Mouse (Mus musculus) liver, embryonic 14.5 days (tissue): Measurements from ENCODE around the gene Gtf2h2. TPM values are rescaled to one million over a fixed set of nuclear protein-coding genes. Genes with fewer than 3 reads are reported as not detected.

ENCODE experiments used
- ATAC-seq: fragments of 200-750 bp; cut with Nextera tagmentation; 2 replicates; pipeline ENCODE4 v1.8.0; 2017; ENCODE audit warnings: moderate number of reproducible peaks, mild to moderate bottlenecking, moderate library complexity; ENCODE audit not compliant: insufficient read depth
- DNase-seq, 3 experiments: peaks; one replicate each; pipeline ENCODE4 v3.0.0-alpha.2; 2012 to 2013; ENCODE audit warnings: low read depth in 3 of 3, low spot score in 3 of 3
- H3K27ac ChIP-seq: fragments of 300-500 bp; sonication (generic); 2 replicates; pipeline ENCODE4 v1.5.1; 2014; ENCODE audit warnings: moderate library complexity, mild to moderate bottlenecking, control low read depth, inconsistent platforms
- H3K27me3 ChIP-seq: fragments of 300-500 bp; sonication (generic); 2 replicates; pipeline ENCODE4 v1.6.1; 2014; ENCODE audit warnings: mild to moderate bottlenecking, low read length, moderate library complexity; ENCODE audit not compliant: control insufficient read depth, insufficient read depth
- H3K36me3 ChIP-seq: fragments of 300-500 bp; sonication (generic); replicated peaks from 2 replicates; pipeline ENCODE4 v1.6.1; 2014; ENCODE audit warnings: low read depth; ENCODE audit not compliant: control insufficient read depth, insufficient read depth
- H3K4me1 ChIP-seq, 2 experiments: fragments of 200-500 bp in 1 of 2; fragments of 300-500 bp in 1 of 2; sonication (generic) in 1 of 2; replicated peaks; 2 replicates each; pipeline ENCODE4 v1.6.1; 2012 to 2014; ENCODE audit warnings: antibody characterized with exemption in 1 of 2, inconsistent platforms in 1 of 2, low read length in 1 of 2; ENCODE audit not compliant: control insufficient read depth in 2 of 2, insufficient read depth in 2 of 2
- H3K4me2 ChIP-seq: fragments of 300-500 bp; sonication (generic); 2 replicates; pipeline ENCODE4 v1.6.1; 2014; ENCODE audit warnings: low read depth, mild to moderate bottlenecking, control low read depth, moderate library complexity
- H3K4me3 ChIP-seq, 2 experiments: fragments of 200-500 bp in 1 of 2; fragments of 300-500 bp in 1 of 2; sonication (generic) in 1 of 2; 2 replicates each; pipeline ENCODE4 v1.5.1; 2012 to 2014; ENCODE audit warnings: low read depth in 2 of 2, low read length in 2 of 2, mild to moderate bottlenecking in 2 of 2, control low read depth in 1 of 2, inconsistent platforms in 1 of 2, moderate library complexity in 1 of 2; ENCODE audit not compliant: insufficient read depth in 1 of 2
- H3K9ac ChIP-seq: fragments of 300-500 bp; sonication (generic); replicated peaks from 2 replicates; pipeline ENCODE4 v1.6.1; 2014; ENCODE audit warnings: mild to moderate bottlenecking, control low read depth, moderate library complexity
- H3K9me3 ChIP-seq: fragments of 300-500 bp; sonication (generic); 2 replicates; pipeline ENCODE4 v1.6.1; 2016; ENCODE audit warnings: low read length, mixed read lengths; ENCODE audit not compliant: control insufficient read depth
- CTCF ChIP-seq: IDR thresholded peaks from 2 replicates; pipeline ENCODE4 v1.5.1; 2016; ENCODE audit warnings: antibody characterized with exemption, low read depth, control low read depth
- EP300 ChIP-seq: IDR thresholded peaks from 2 replicates; pipeline ENCODE4 v1.6.1; 2016; ENCODE audit warnings: antibody characterized with exemption, low read depth
- WGBS: fragments of 180-500 bp; shearing (Covaris S2); extraction: QIAGEN DNeasy Blood & Tissue Kit; methylation state at CpG from one replicate; pipeline ENCODE4 v1.1.7; 2014; ENCODE audit not compliant: insufficient replicate concordance; 5-methylcytosine and 5-hydroxymethylcytosine counted together
- polyA plus RNA-seq, 2 experiments: library from polyadenylated mRNA; depleted of rRNA in 1 of 2; stranded (reverse) in 1 of 2; unstranded in 1 of 2; fragments of >200 nt; fragmentation: Nextera tagmentation in 1 of 2; extraction: Ambion mirVana in 1 of 2; gene quantifications; 2 replicates each; pipeline versions ENCODE4 v1.2.1 to v1.2.3; 2012 to 2014

Gene Gtf2h2
- polyA plus RNA-seq, 2 experiments = 25.1 to 26.3 TPM

DNA sequence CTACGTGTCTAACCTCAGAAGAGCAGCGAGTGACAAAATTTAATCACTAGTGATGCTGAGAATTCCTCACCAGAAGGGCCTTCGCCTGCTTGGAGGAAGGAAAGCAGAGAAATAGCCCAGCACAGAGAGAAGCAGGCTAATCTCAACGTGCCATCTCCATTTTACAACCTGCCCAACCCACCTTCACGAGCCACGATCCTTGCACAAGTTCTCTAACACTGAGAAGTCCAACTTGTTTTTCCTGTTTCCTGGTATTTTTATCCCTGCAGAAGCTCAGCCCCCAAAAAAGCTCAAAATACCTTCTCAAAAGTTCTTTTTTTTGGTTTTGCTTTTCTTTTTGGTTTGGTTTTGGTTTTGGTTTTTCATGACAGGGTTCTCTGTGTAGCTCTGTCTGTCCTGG is 25.8 kb upstream of the Gtf2h2 start:
- no peak overlapping the region for H3K9ac ChIP-seq
- 54% methylated on average over 6 of the region's 6 CpGs for WGBS
- peaks cover 0 to 10% of the 10 kb centered on the region in 2 experiments for H3K4me1 ChIP-seq
- no peak overlapping the region for H3K27ac ChIP-seq
- H3K27me3 ChIP-seq = no peaks in the 10 kb centered on the region
- no peak for DNase-seq
- H3K36me3 ChIP-seq = no peaks in the 10 kb centered on the region
- no peak for ATAC-seq
- H3K4me3 ChIP-seq = no peak overlapping the region
- no peaks in the 10 kb centered on the region for H3K9me3 ChIP-seq
- H3K4me2 ChIP-seq = no peak overlapping the region
- TF ChIP-seq CTCF (no peak), EP300 (no peak)

DNA sequence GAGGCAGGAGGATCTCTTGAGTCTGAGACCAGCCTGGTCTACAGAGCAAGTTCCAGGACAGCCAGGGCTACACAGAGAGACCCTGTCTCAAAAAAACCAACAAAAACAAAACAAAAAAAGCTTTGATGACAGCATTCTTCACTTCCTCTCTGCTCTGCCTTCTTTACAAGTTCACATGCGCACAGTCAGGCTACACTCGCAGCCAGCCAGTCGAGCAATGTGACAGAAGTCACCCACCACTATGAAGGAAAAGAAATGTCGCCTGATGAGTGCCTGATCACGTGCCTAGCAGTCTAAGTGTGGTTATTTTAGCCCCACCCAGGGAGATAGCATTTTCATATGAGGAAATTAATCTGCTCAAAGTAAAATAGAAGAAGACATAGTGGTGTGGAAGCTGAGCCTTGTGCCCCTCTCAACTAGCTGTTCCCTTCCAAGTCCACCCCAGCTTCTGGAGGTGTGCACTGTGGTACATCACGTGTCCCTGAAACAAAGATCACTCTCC is 25.3 kb upstream of the Gtf2h2 start:
- Histone ChIP-seq H3K4me1 (peaks cover under 1 to 14% of the 10 kb centered on the region in 2 experiments), H3K4me3 (no peak overlapping the region), H3K36me3 (no peaks in the 10 kb centered on the region), H3K9ac (no peak overlapping the region), H3K27ac (no peak overlapping the region), H3K27me3 (no peaks in the 10 kb centered on the region), H3K9me3 (no peaks in the 10 kb centered on the region), H3K4me2 (no peak overlapping the region)
- DNase-seq = no peak
- TF ChIP-seq EP300 (no peak), CTCF (no peak)
- WGBS = 60% methylated on average over 6 of the region's 6 CpGs
- no peak for ATAC-seq

DNA sequence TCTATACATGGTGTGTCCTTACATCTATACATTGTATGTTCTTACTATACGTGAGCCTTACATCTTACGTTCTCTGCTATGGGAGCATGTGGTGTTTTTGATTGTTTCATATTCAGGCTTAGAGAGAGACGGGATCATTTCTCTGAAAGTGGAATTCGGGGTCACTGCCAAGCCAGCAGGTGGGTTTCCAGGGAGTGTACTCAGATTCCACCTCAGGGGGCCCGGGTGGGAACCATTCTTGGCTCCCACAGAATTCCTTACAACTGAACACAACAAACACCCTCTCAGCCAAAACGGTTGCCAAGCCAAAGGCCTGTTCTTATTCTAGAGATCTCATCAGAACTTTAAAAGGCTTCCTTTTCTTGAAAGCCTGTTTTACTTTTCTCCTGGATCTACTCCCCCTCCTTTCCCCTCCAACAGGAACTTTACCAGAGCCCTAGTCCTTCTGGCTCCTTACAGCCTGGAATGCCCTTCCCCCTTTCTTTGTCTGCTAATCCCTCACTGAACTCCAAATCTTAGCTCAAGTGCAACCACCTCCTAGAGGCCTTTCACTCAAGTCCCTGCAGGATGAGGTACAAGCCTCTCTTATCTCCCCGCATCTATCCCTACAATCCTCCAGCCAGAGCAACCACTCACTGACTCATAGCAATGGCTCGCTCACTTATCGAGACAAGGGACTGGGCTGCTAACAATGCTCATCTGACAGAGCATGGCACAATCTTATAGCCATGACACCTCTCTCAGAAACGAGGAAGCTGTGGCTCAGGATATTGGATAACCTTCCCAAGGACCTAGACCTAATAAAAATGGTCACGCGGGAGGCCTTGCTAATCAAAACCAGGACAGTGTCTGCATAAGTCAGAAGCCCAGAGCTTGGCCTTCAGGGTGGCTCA is 24.1 kb upstream of the Gtf2h2 start:
- H3K27me3 ChIP-seq = no peaks in the 10 kb centered on the region
- DNase-seq (no peak), ATAC-seq (no peak)
- WGBS = 62% methylated on average over 12 of the region's 12 CpGs
- no peak overlapping the region for H3K4me2 ChIP-seq
- no peak overlapping the region for H3K9ac ChIP-seq
- no peaks in the 10 kb centered on the region for H3K36me3 ChIP-seq
- no peak overlapping the region for H3K27ac ChIP-seq
- no peak for TF ChIP-seq CTCF
- TF ChIP-seq EP300 = no peak
- H3K4me1 ChIP-seq = peaks cover 9 to 24% of the 10 kb centered on the region in 2 experiments
- no peaks in the 10 kb centered on the region for H3K9me3 ChIP-seq
- H3K4me3 ChIP-seq = no peak overlapping the region

DNA sequence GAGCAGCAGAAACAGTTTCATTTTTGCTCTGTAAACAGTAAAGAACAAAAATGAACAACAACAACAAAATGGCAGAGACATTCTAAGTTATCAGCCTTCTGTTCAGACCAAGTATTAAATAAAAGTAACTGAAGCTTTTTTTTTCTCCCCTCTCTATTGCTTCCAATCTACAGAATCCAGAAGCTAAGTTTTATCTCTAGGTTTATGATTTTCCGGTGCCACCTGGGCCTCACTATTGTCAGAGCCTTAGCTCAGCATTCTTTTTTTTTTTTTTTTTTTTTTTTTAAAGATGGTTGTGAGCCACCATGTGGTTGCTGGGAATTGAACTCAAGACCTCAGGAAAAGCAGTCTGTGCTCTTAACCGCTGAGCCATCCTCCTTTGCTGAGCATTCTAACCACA is 20.4 kb upstream of the Gtf2h2 start:
- H3K27ac ChIP-seq = peak overlapping the region; percentile 61
- no peaks in the 10 kb centered on the region for H3K9me3 ChIP-seq
- H3K36me3 ChIP-seq = no peaks in the 10 kb centered on the region
- H3K4me2 ChIP-seq = peak overlapping the region; percentile 54
- no peaks in the 10 kb centered on the region for H3K27me3 ChIP-seq
- TF ChIP-seq CTCF (no peak), EP300 (no peak; the same call in 1 of the 2 replicates)
- no peak overlapping the region for H3K9ac ChIP-seq
- ATAC-seq (no peak; the same call in 1 of the 2 replicates), DNase-seq (no peak)
- no peak overlapping the region for H3K4me3 ChIP-seq
- H3K4me1 ChIP-seq = peaks cover 12 to 28% of the 10 kb centered on the region in 2 experiments
- 46% methylated on average over 2 of the region's 2 CpGs for WGBS

DNA sequence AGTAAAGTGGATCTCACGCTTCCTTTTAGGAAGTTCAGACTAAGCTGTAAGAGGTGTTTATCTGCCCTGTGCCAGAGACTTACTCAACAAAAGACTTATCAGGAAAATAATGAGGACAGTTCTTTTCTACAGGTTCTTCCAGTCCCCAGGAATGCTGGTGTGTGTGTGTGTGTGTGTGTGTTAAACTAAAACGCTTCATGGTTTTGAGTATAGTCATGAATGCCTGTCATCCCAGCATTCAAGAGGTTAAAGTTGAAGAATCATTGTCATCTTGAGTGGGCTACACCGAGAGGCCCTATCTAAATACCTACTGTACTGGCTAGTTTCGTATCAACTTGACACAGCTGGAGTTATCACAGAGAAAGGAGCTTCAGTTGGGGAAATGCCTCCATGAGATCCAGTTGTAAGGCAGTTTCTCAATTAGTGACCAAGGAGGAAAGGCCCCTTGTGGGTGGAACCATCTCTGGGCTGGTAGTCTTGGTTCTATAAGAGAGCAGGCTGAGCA is 19.5 kb upstream of the Gtf2h2 start:
- peak in 1 of 3 experiments; percentile 32 for DNase-seq
- H3K27ac ChIP-seq = peak overlapping the region; percentile 39
- H3K9me3 ChIP-seq = no peaks in the 10 kb centered on the region
- ATAC-seq = peak; percentile 91
- no peaks in the 10 kb centered on the region for H3K36me3 ChIP-seq
- 22% methylated on average over 4 of the region's 4 CpGs for whole genome bisulfite sequencing
- H3K4me3 ChIP-seq = no peak overlapping the region
- no peak for TF ChIP-seq CTCF
- peak; percentile 75 for TF ChIP-seq EP300
- peaks cover 12 to 26% of the 10 kb centered on the region in 2 experiments for H3K4me1 ChIP-seq
- H3K27me3 ChIP-seq = no peaks in the 10 kb centered on the region
- H3K4me2 ChIP-seq = peak overlapping the region; percentile 28
- no peak overlapping the region for H3K9ac ChIP-seq
